Mouse (Mus musculus) liver, adult 2 months (tissue): ENCODE measurements around the gene Wnt5b.

ENCODE experiments used
- CTCF ChIP-seq: fragments of 200-500 bp; IDR thresholded peaks from 2 replicates; pipeline ENCODE4 v1.5.1; 2011; ENCODE audit warnings: low read depth, low read length, control low read depth
- POLR2A ChIP-seq: fragments of 200-500 bp; IDR thresholded peaks from 2 replicates; pipeline ENCODE4 v1.6.1; 2011; ENCODE audit warnings: low read length, control low read depth; ENCODE audit not compliant: insufficient read depth; ENCODE audit errors: extremely low read depth

- TF ChIP-seq POLR2A (no peak), CTCF (no peak)
These were observed 43.8 kb upstream of the Wnt5b start for GRCm38 (mm10) chr6:119587897-119588296.
